Mouse (Mus musculus) hindlimb bud, embryonic 11.5 days (tissue): ENCODE results near the gene Chn2.

Experiments used
- DNase-seq: peaks from one replicate; pipeline ENCODE4 v3.0.0-alpha.2; 2012; ENCODE audit warnings: low read depth, low spot score; ENCODE audit errors: extremely low spot score

Gene Chn2

GRCm38 (mm10) chr6:54330166-54330565 lies 290.8 kb downstream of the Chn2 start:
- DNase-seq, result no peak

GRCm38 (mm10) chr6:54331765-54332164 lies 292.4 kb downstream of the Chn2 start:
- no peak for DNase-seq

GRCm38 (mm10) chr6:54332203-54332602 lies 292.8 kb downstream of the Chn2 start:
- no peak for DNase-seq

GRCm38 (mm10) chr6:54333116-54333651 lies 293.8 kb downstream of the Chn2 start:
- no peak for DNase-seq

DNA sequence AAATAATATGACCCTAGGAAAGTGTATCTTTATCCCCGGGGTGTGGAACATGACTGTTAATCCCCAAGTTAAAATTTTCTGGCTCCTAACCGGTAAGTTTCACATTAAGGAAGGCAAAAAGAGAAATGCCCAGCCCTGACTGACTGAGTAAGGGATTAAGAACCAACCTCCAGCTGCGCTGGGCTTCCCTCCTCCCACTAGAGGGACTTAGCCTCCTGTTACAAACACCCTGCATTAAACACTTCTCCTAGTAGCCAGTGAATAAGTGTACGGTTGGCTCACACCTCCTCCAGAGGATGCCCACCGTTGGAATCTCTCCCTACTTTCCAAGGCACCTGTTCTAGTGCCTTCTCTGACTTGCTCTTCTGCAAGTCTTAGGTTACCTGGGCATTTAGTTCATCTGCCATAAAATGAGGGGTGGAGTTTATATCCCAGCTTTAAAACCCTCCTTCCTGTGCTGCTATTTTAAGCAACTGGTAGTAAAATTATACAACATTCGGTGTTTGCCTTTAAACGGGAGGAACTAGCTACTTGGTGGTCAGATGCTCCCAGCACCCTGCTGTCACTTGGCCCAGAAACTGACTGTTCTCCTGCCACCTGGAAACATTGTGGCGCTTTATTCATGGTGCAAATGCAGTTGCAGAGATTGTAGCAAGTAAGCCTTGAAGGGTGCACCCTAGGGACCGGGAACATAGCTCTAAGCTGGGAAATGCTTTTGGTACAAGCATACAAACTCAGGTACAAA lies 294.5 kb downstream of the Chn2 start:
- no peak for DNase-seq

DNA sequence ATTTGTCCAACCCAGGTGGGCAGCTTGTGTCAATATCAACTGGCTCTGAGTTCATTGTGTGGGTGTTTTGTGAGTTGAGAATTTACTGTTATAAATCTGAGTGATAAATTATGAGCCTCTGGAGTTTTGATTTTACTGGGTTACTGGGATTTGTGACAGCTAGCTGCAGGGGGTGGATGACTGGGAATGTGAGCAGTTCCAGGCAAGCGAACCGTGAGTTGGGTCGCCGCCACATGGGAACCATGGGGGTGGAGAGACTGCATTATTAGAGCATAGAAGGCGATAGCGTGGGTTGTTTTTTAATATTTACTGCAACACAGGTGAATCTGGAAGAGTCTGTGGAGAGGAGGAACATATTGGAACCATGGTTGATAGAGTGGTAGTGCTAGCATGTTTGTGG lies 298.0 kb downstream of the Chn2 start:
- no peak for DNase-seq

GRCm38 (mm10) chr6:54341133-54341532 lies 301.8 kb downstream of the Chn2 start:
- DNase-seq, result no peak

DNA sequence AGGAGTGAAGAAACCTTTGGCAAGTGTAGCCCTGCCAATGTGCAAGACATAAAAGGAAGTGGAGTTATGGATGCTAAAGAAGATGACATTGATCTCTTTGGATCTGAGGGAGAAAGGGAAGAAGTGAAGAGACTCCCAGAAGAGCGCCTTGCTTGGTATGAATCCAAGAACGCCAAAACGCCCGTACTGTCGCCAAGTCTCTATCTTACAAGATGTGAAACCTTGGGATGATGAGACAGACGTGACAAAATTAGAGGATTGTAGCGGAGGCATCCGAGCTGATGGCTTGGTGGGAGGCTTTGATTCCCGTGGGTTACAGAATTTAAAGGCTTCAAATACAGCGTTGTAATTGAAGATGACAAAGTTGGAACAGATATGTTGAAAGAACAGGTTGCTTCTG lies 302.9 kb downstream of the Chn2 start:
- no peak for DNase-seq
